15 mouse cellular contexts compared by ENCODE assay signal in the genomic region with DNA sequence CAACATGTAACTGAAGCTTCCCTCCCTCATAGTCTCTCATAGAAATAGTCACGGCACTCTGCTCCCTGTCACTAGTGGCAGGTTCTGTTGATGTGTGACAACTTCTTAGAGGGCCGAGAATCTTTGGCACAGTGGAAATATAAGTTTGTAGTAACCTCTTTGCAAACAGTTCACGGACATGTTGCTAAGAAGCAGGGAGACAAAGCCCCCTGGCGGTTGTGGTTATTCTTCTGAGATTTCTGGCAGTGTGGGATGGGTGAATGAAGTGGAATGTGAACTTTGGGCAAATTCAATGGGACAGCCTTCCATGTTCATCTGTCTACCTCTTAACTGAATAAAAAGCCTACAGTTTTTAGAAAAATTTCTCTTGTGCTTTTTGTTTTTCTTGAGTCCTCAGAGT. TPM values are rescaled to one million over a fixed set of nuclear protein-coding genes. Genes with fewer than 3 reads are reported as not detected.
DNase-seq lines count a peak whose midpoint lies in the region; ATAC-seq and TF ChIP-seq lines count a peak whose summit lies in the region.
"Had no signal": no experiment of that assay in that cellular context is flagged by ENCODE, and none has a peak within 500 bp of the region (broad histone marks: within the 10 kb centered on the region; RNA-seq: fewer than 3 reads in every experiment).

No protein-coding gene starts in this region.

- no peak overlapping the region for H3K4me3 ChIP-seq in forebrain, postnatal 0 days (ENCODE audit: low read depth, low read length)
- no peak overlapping the region for H3K4me3 ChIP-seq in forebrain, embryonic 12.5 days (replicated peaks)
- H3K4me3 ChIP-seq in liver, embryonic 13.5 days (replicated peaks) = no peak overlapping the region
- H3K4me3 ChIP-seq: embryonic facial prominence, embryonic 12.5 days; heart, embryonic 15.5 days; hindbrain, embryonic 12.5 days; lung, embryonic 15.5 days had no signal

- 62% methylated on average over 4 of the region's 4 CpGs for WGBS in forebrain, postnatal 0 days
- WGBS in forebrain, embryonic 12.5 days = 85% methylated on average over 4 of the region's 4 CpGs
- 82% methylated on average over 4 of the region's 4 CpGs for WGBS in liver, embryonic 13.5 days (ENCODE audit: insufficient replicate concordance)

- H3K27ac ChIP-seq in forebrain, postnatal 0 days (ENCODE audit: low read depth, low read length) = no peak overlapping the region
- H3K27ac ChIP-seq in forebrain, embryonic 12.5 days = no peak overlapping the region
- H3K27ac ChIP-seq in liver, embryonic 13.5 days = peak overlapping the region; percentile 90
- H3K27ac ChIP-seq: embryonic facial prominence, embryonic 12.5 days; heart, embryonic 15.5 days; hindbrain, embryonic 12.5 days; lung, embryonic 15.5 days had no signal

- no peak for ATAC-seq in forebrain, postnatal 0 days
- no peak for ATAC-seq in forebrain, embryonic 12.5 days (ENCODE audit: low FRiP score)
- ATAC-seq in liver, embryonic 13.5 days (ENCODE audit: low read depth) = no peak

- no peaks in the 10 kb centered on the region for H3K4me1 ChIP-seq in forebrain, postnatal 0 days (ENCODE audit: insufficient read depth)
- H3K4me1 ChIP-seq in forebrain, embryonic 12.5 days = no peaks in the 10 kb centered on the region
- H3K4me1 ChIP-seq in liver, embryonic 13.5 days (replicated peaks) = peaks cover 95% of the 10 kb centered on the region
- H3K4me1 ChIP-seq: embryonic facial prominence, embryonic 12.5 days; hindbrain, embryonic 12.5 days; lung, embryonic 15.5 days had no signal

- H3K9me3 ChIP-seq in forebrain, postnatal 0 days (ENCODE audit: low read length) = no peaks in the 10 kb centered on the region
- H3K9me3 ChIP-seq in forebrain, embryonic 12.5 days = no peaks in the 10 kb centered on the region
- no peaks in the 10 kb centered on the region for H3K9me3 ChIP-seq in liver, embryonic 13.5 days (replicated peaks)
- H3K9me3 ChIP-seq: embryonic facial prominence, embryonic 12.5 days; heart, embryonic 15.5 days; hindbrain, embryonic 12.5 days; lung, embryonic 15.5 days had no signal

- H3K27me3 ChIP-seq in forebrain, postnatal 0 days (ENCODE audit: insufficient read depth, low read length) = no peaks in the 10 kb centered on the region
- H3K27me3 ChIP-seq in forebrain, embryonic 12.5 days = no peaks in the 10 kb centered on the region
- H3K27me3 ChIP-seq in liver, embryonic 13.5 days = no peaks in the 10 kb centered on the region
- H3K27me3 ChIP-seq: CH12.LX; embryonic facial prominence, embryonic 12.5 days; heart, embryonic 15.5 days; hindbrain, embryonic 12.5 days; lung, embryonic 15.5 days had no signal

- TF ChIP-seq CTCF in forebrain, postnatal 0 days (IDR thresholded peaks at IDR 0.05; ENCODE audit: low read depth) = 0 out of 2 replicates have a peak, but pooled peaks have one; percentile 32

- H3K36me3 ChIP-seq in forebrain, postnatal 0 days (ENCODE audit: insufficient read depth) = peaks cover 55% of the 10 kb centered on the region
- peaks cover 61% of the 10 kb centered on the region for H3K36me3 ChIP-seq in forebrain, embryonic 12.5 days (replicated peaks)
- H3K36me3 ChIP-seq in liver, embryonic 13.5 days = peaks cover 79% of the 10 kb centered on the region

- H3K4me2 ChIP-seq in forebrain, postnatal 0 days (ENCODE audit: low read depth) = no peak overlapping the region
- H3K4me2 ChIP-seq in forebrain, embryonic 12.5 days = no peak overlapping the region
- H3K4me2 ChIP-seq in liver, embryonic 13.5 days = no peak overlapping the region
- H3K4me2 ChIP-seq: embryonic facial prominence, embryonic 12.5 days; heart, embryonic 15.5 days; hindbrain, embryonic 12.5 days; lung, embryonic 15.5 days had no signal

- DNase-seq in forebrain, postnatal 0 days = peak; percentile 11
- DNase-seq in kidney, adult 9 months = peak; percentile 39
- no peak for DNase-seq in kidney, adult 11 months
- peak; percentile 19 for DNase-seq in lung, postnatal 10 days
- DNase-seq in lung, adult 18-20 months = no peak
- no peak for DNase-seq in liver, embryonic 13.5 days
- no peak for DNase-seq in urinary bladder, postnatal 4 days (ENCODE audit: low spot score in 2 of 2)
- DNase-seq: cerebellum, adult 11 months; gastrocnemius, postnatal 36 days had no signal

- H3K9ac ChIP-seq in forebrain, postnatal 0 days = no peak overlapping the region
- H3K9ac ChIP-seq in forebrain, embryonic 12.5 days = no peak overlapping the region
- no peak overlapping the region for H3K9ac ChIP-seq in liver, embryonic 13.5 days
- H3K9ac ChIP-seq: embryonic facial prominence, embryonic 12.5 days; heart, embryonic 15.5 days; hindbrain, embryonic 12.5 days; lung, embryonic 15.5 days had no signal

RNA-seq across cellular contexts. Expression of a gene that starts 12.7 kb away (rescaled TPM):
- 68.7 and 73.5 TPM in 2 replicates for total RNA-seq in forebrain, postnatal 0 days (2014; rRNA removed)
- 27.4 and 36.5 TPM in 2 replicates for polyA plus RNA-seq in forebrain, postnatal 0 days (2015; fragmentation: Nextera tagmentation; extraction: Ambion mirVana)
- 61.6 and 63.1 TPM in 2 replicates for polyA plus RNA-seq in forebrain, embryonic 12.5 days (2016; fragmentation: Nextera tagmentation; extraction: Ambion mirVana)
- 48.6 and 55.8 TPM in 2 replicates for polyA plus RNA-seq in liver, embryonic 13.5 days (2015; fragmentation: Nextera tagmentation; extraction: Ambion mirVana)

Comparison
In these comparisons a context has a peak if more than half of its experiments do, and no peak if none do; other contexts are left out.
1. DNase-seq: peak in forebrain, postnatal 0 days (single experiment), kidney, adult 9 months (single experiment) and lung, postnatal 10 days (single experiment); none in kidney, adult 11 months (single experiment), lung, adult 18-20 months (0 of 2), liver, embryonic 13.5 days (single experiment) and urinary bladder, postnatal 4 days (0 of 2).